ENCODE assay signal across 10 mouse cellular contexts in genomic region chr8:86273811-86274210, GRCm38 (mm10).
DNase-seq lines count a peak whose midpoint lies in the region; ATAC-seq lines count a peak whose summit lies in the region.
"Had no signal": no experiment of that assay in that cellular context is flagged by ENCODE, and none has a peak within 500 bp of the region (broad histone marks: within the 10 kb centered on the region; RNA-seq: fewer than 3 reads in every experiment).

No protein-coding gene starts in this region.

- peak; percentile 60 for DNase-seq in embryo, embryonic 10 days (ENCODE audit: low spot score)
- DNase-seq in layer of hippocampus, adult 9-11 months: peak; percentile 76
- DNase-seq in cerebellum, adult 9-10 months: no peak
- no peak for DNase-seq in urinary bladder, postnatal 14 days (ENCODE audit: low spot score)
- DNase-seq in kidney, postnatal 36 days: no peak

- H3K27me3 ChIP-seq in forebrain, embryonic 12.5 days: no peaks in the 10 kb centered on the region
- no peaks in the 10 kb centered on the region for H3K27me3 ChIP-seq in midbrain, embryonic 15.5 days (replicated peaks)
- H3K27me3 ChIP-seq: heart, embryonic 13.5 days; lung, embryonic 15.5 days had no signal

- no peak overlapping the region for H3K9ac ChIP-seq in forebrain, embryonic 12.5 days
- H3K9ac ChIP-seq in midbrain, embryonic 15.5 days: no peak overlapping the region
- H3K9ac ChIP-seq: heart, embryonic 13.5 days; lung, embryonic 15.5 days had no signal

- no peaks in the 10 kb centered on the region for H3K9me3 ChIP-seq in forebrain, embryonic 12.5 days
- no peaks in the 10 kb centered on the region for H3K9me3 ChIP-seq in midbrain, embryonic 15.5 days
- H3K9me3 ChIP-seq: heart, embryonic 13.5 days; lung, embryonic 15.5 days had no signal

- no peak overlapping the region for H3K4me3 ChIP-seq in forebrain, embryonic 12.5 days (replicated peaks)
- H3K4me3 ChIP-seq in midbrain, embryonic 15.5 days: no peak overlapping the region
- H3K4me3 ChIP-seq: heart, embryonic 13.5 days; lung, embryonic 15.5 days had no signal

- H3K36me3 ChIP-seq in forebrain, embryonic 12.5 days (replicated peaks): no peaks in the 10 kb centered on the region
- H3K36me3 ChIP-seq in midbrain, embryonic 15.5 days (replicated peaks): no peaks in the 10 kb centered on the region
- H3K36me3 ChIP-seq: heart, embryonic 13.5 days; lung, embryonic 15.5 days had no signal

- no peak overlapping the region for H3K27ac ChIP-seq in forebrain, embryonic 12.5 days
- peak overlapping the region; percentile 34; the same call in 1 of the 2 replicates for H3K27ac ChIP-seq in midbrain, embryonic 15.5 days
- H3K27ac ChIP-seq: heart, embryonic 13.5 days; lung, embryonic 15.5 days had no signal

- ATAC-seq in forebrain, embryonic 12.5 days (ENCODE audit: low FRiP score): peak; percentile 36; the same call in 1 of the 2 replicates
- ATAC-seq in midbrain, embryonic 15.5 days (replicated peaks): peak; percentile 91
- no peak for ATAC-seq in CD4-positive, CD25-positive, alpha-beta regulatory T cell, adult 4 months

- H3K4me2 ChIP-seq in forebrain, embryonic 12.5 days: no peak overlapping the region
- H3K4me2 ChIP-seq in midbrain, embryonic 15.5 days: no peak overlapping the region
- H3K4me2 ChIP-seq: heart, embryonic 13.5 days; lung, embryonic 15.5 days had no signal

- peaks cover 10% of the 10 kb centered on the region for H3K4me1 ChIP-seq in forebrain, embryonic 12.5 days
- peaks cover 14% of the 10 kb centered on the region for H3K4me1 ChIP-seq in midbrain, embryonic 15.5 days
- H3K4me1 ChIP-seq: heart, embryonic 13.5 days; lung, embryonic 15.5 days had no signal

- WGBS in forebrain, embryonic 12.5 days: 21% methylated on average over 3 of the region's 3 CpGs
- 19% methylated on average over 3 of the region's 3 CpGs for WGBS in midbrain, embryonic 15.5 days

Comparison
In these comparisons a context has a peak if more than half of its experiments do, and no peak if none do; other contexts are left out.
1. DNase-seq: peak in embryo, embryonic 10 days (single experiment) and layer of hippocampus, adult 9-11 months (single experiment); none in cerebellum, adult 9-10 months (single experiment), urinary bladder, postnatal 14 days (single experiment) and kidney, postnatal 36 days (0 of 2).